Mouse (Mus musculus) CH12.LX (cell line): ENCODE measurements around the gene Gm4707. TPM values are rescaled to one million over a fixed set of nuclear protein-coding genes. Genes with fewer than 3 reads are reported as not detected.

Source experiments
- DNase-seq: peaks from one replicate; pipeline ENCODE4 v3.0.0-alpha.2; 2013; ENCODE audit errors: extremely low read depth
- H3K27ac ChIP-seq: 2 replicates; pipeline ENCODE4 v1.5.1; 2012; ENCODE audit warnings: low read depth, mild to moderate bottlenecking, control low read depth, moderate library complexity; ENCODE audit not compliant: insufficient read depth
- H3K27me3 ChIP-seq: replicated peaks from 2 replicates; pipeline ENCODE3; 2012; ENCODE audit warnings: inconsistent platforms
- H3K36me3 ChIP-seq, 2 experiments: replicated peaks in 1 of 2; 2 replicates each; pipeline versions ENCODE3 to v1.6.1; 2012; ENCODE audit warnings: inconsistent platforms in 1 of 2, low read length in 1 of 2, mild to moderate bottlenecking in 1 of 2, mixed read lengths in 1 of 2, moderate library complexity in 1 of 2; ENCODE audit not compliant: control insufficient read depth in 1 of 2, insufficient read depth in 1 of 2
- H3K4me1 ChIP-seq, 2 experiments: 2 replicates each; pipeline ENCODE4 v1.6.1; 2012; ENCODE audit warnings: inconsistent platforms in 1 of 2, moderate library complexity in 1 of 2; ENCODE audit not compliant: insufficient read depth in 2 of 2, control insufficient read depth in 1 of 2
- H3K4me2 ChIP-seq: 2 replicates; pipeline ENCODE4 v1.6.1; 2012; ENCODE audit warnings: low read depth, mild to moderate bottlenecking, control low read depth; ENCODE audit not compliant: poor library complexity, insufficient read depth, severe bottlenecking
- H3K4me3 ChIP-seq, 3 experiments: fragments of 150-350 bp in 1 of 3; sonication (generic) in 1 of 3; replicated peaks in 1 of 3; 2 replicates each; pipeline versions ENCODE3 to v1.5.1; 2011 to 2012; ENCODE audit warnings: low read depth in 2 of 3, low read length in 2 of 3, mild to moderate bottlenecking in 2 of 3, moderate library complexity in 2 of 3, control low read depth in 1 of 3, improper control_type of control experiment in 1 of 3, inconsistent platforms in 1 of 3, mixed read lengths in 1 of 3; ENCODE audit not compliant: poor library complexity in 1 of 3
- H3K79me2 ChIP-seq: replicated peaks from 2 replicates; pipeline ENCODE4 v1.6.1; 2012; ENCODE audit warnings: mild to moderate bottlenecking, moderate library complexity; ENCODE audit not compliant: control insufficient read depth, poor library complexity, insufficient read depth, severe bottlenecking; ENCODE audit errors: extremely low read depth
- H3K9ac ChIP-seq: 2 replicates; pipeline ENCODE4 v1.6.1; 2012; ENCODE audit warnings: low read depth, mild to moderate bottlenecking, control low read depth, moderate library complexity; ENCODE audit not compliant: insufficient read depth
- H3K9me3 ChIP-seq: replicated peaks from 2 replicates; pipeline ENCODE3; 2012; ENCODE audit warnings: low read length, inconsistent platforms, mixed read lengths
- E2F4 ChIP-seq: IDR thresholded peaks from 2 replicates; pipeline ENCODE4 v1.6.1; 2011; ENCODE audit warnings: low read depth, low read length, improper control_type of control experiment; ENCODE audit not compliant: insufficient replicate concordance
- ELF1 ChIP-seq: IDR thresholded peaks from 2 replicates; pipeline ENCODE4 v1.6.1; 2014; ENCODE audit warnings: low read depth, mild to moderate bottlenecking, inconsistent platforms, low read length, improper control_type of control experiment
- JUN ChIP-seq: IDR thresholded peaks from 2 replicates; pipeline ENCODE4 v1.6.1; 2011; ENCODE audit warnings: low read depth, mild to moderate bottlenecking, low read length, improper control_type of control experiment, moderate library complexity; ENCODE audit not compliant: insufficient read depth
- NELFE ChIP-seq: IDR thresholded peaks from 2 replicates; pipeline ENCODE4 v1.6.1; 2011; ENCODE audit warnings: low read depth, low read length, improper control_type of control experiment
- NRF1 ChIP-seq: IDR thresholded peaks from 2 replicates; pipeline ENCODE4 v1.6.1; 2014; ENCODE audit warnings: low read depth, mild to moderate bottlenecking, inconsistent platforms, low read length, improper control_type of control experiment, moderate library complexity
- POLR2A ChIP-seq: IDR thresholded peaks from 2 replicates; pipeline ENCODE4 v1.6.1; 2011; ENCODE audit warnings: low read depth, mild to moderate bottlenecking, improper control_type of control experiment, low read length
- POLR2AphosphoS2 ChIP-seq: IDR thresholded peaks from 2 replicates; pipeline ENCODE4 v1.6.1; 2011; ENCODE audit warnings: low read depth, low read length, improper control_type of control experiment
- dilution Hi-C: fragments of 300-500 bp; cut with MboI; formaldehyde crosslinking; loops from 2 replicates; pipeline ENCODE4 v1.14.3; 2020; ENCODE audit warnings: low sequenced_read_pairs; ENCODE audit not compliant: extremely low pct_unique_long_range_greater_than_20kb, extremely low pct_ligation_motif_present
- in situ Hi-C: fragments of 300-500 bp; cut with MboI; formaldehyde crosslinking; loops from 3 replicates; pipeline ENCODE4 v1.14.3; 2019; ENCODE audit warnings: low sequenced_read_pairs, low pct_ligation_motif_present, low pct_unique_long_range_greater_than_20kb, mixed read lengths
- polyA plus RNA-seq: library from polyadenylated mRNA; unstranded; fragments of >175 nt; gene quantifications from 2 replicates; pipeline ENCODE4 v1.2.1, GENCODE M21; 2012; ENCODE audit warnings: low read depth; ENCODE audit not compliant: insufficient read length
- total RNA-seq, 2 experiments: library from RNA; depleted of rRNA; stranded (reverse); fragments of 300-350 nt in 1 of 2; fragments of >200 nt in 1 of 2; gene quantifications; 2 replicates each; pipeline ENCODE4 v1.2.3; 2012 to 2014

The Gm4707 gene
- total and polyA plus RNA-seq, 3 experiments = 0.33 to 1.5 (median 1.1) TPM

- Histone ChIP-seq H3K36me3 (peaks cover 23 to 49% of the 10 kb centered on the region in 2 experiments), H3K9me3 (no peaks in the 10 kb centered on the region), H3K9ac (no peak overlapping the region), H3K27me3 (no peaks in the 10 kb centered on the region), H3K4me2 (no peak overlapping the region), H3K4me1 (no peaks in the 10 kb centered on the region), H3K27ac (no peak overlapping the region), H3K4me3 (no peak overlapping the region), H3K79me2 (no peaks in the 10 kb centered on the region)
- TF ChIP-seq E2F4 (no peak), NRF1 (no peak), POLR2AphosphoS2 (no peak), NELFE (no peak), ELF1 (no peak), JUN (no peak), POLR2A (no peak)
- DNase-seq = no peak
- dilution Hi-C loops (no loop called here), in situ Hi-C loops (no loop called here)
Observed at GRCm38 (mm10) chr17:71417008-71417407, 42.7 kb downstream of the Gm4707 start.

Other genes starting within 250 kb of the Gm4707 start
- 0.08 and 0.38 TPM in 2 replicates for gene Emilin2, start 147.9 kb downstream of the Gm4707 start, total RNA-seq (2012; rRNA removed)
- 0.50 TPM in 1 of 2 replicates, not detected in the other for gene Emilin2, start 147.9 kb downstream of the Gm4707 start, total RNA-seq (2014; rRNA removed)
- 0.34 TPM in 1 of 2 replicates, not detected in the other for gene Emilin2, start 147.9 kb downstream of the Gm4707 start, polyA plus RNA-seq
- gene Smchd1, start 15.4 kb upstream of the Gm4707 start, total RNA-seq (2012; rRNA removed) = 44.4 and 50.9 TPM in 2 replicates
- gene Smchd1, start 15.4 kb upstream of the Gm4707 start, total RNA-seq (2014; rRNA removed) = 73.9 and 87.8 TPM in 2 replicates
- gene Smchd1, start 15.4 kb upstream of the Gm4707 start, polyA plus RNA-seq = 53.3 and 59.4 TPM in 2 replicates
- gene Ndc80, start 66.9 kb upstream of the Gm4707 start, total RNA-seq (2012; rRNA removed) = 24.4 and 26.7 TPM in 2 replicates
- gene Ndc80, start 66.9 kb upstream of the Gm4707 start, total RNA-seq (2014; rRNA removed) = 44.5 and 55.6 TPM in 2 replicates
- 41.8 and 49.6 TPM in 2 replicates for gene Ndc80, start 66.9 kb upstream of the Gm4707 start, polyA plus RNA-seq
- gene Spdya, start 92.1 kb upstream of the Gm4707 start, total RNA-seq (2012; rRNA removed) = 0.04 and 0.08 TPM in 2 replicates
- 0.16 TPM in 1 of 2 replicates, not detected in the other for gene Spdya, start 92.1 kb upstream of the Gm4707 start, total RNA-seq (2014; rRNA removed)
- 0.26 and 0.80 TPM in 2 replicates for gene Spdya, start 92.1 kb upstream of the Gm4707 start, polyA plus RNA-seq
- gene Wdr43, start 156.0 kb upstream of the Gm4707 start, total RNA-seq (2012; rRNA removed) = 157 and 189 TPM in 2 replicates
- 252 and 309 TPM in 2 replicates for gene Wdr43, start 156.0 kb upstream of the Gm4707 start, total RNA-seq (2014; rRNA removed)
- gene Wdr43, start 156.0 kb upstream of the Gm4707 start, polyA plus RNA-seq = 355 and 422 TPM in 2 replicates
- gene Togaram2, start 213.3 kb upstream of the Gm4707 start, total RNA-seq (2012; rRNA removed) = 0.71 and 0.76 TPM in 2 replicates
- 2.6 and 3.2 TPM in 2 replicates for gene Togaram2, start 213.3 kb upstream of the Gm4707 start, total RNA-seq (2014; rRNA removed)
- gene Togaram2, start 213.3 kb upstream of the Gm4707 start, polyA plus RNA-seq = 17.6 and 19.6 TPM in 2 replicates